Mouse (Mus musculus) hindbrain, embryonic 14.5 days (tissue): Measurements from ENCODE around the gene Plpp7. TPM values are rescaled to one million over a fixed set of nuclear protein-coding genes. Genes with fewer than 3 reads are reported as not detected.

Experiments
- ATAC-seq: fragments of 200-750 bp; cut with Nextera tagmentation; 2 replicates; pipeline ENCODE4 v1.8.0; 2017; ENCODE audit warnings: moderate number of reproducible peaks, mild to moderate bottlenecking, moderate TSS enrichment, moderate library complexity; ENCODE audit not compliant: low FRiP score
- DNase-seq: peaks from one replicate; pipeline ENCODE4 v3.0.0-alpha.2; 2015; ENCODE audit warnings: low spot score
- H3K27ac ChIP-seq: fragments of 300-500 bp; sonication (generic); 2 replicates; pipeline ENCODE4 v1.5.1; 2014; ENCODE audit warnings: mild to moderate bottlenecking, moderate library complexity
- H3K27me3 ChIP-seq: fragments of 300-500 bp; sonication (generic); 2 replicates; pipeline ENCODE4 v1.6.1; 2014; ENCODE audit warnings: mild to moderate bottlenecking, low read length, mixed read lengths; ENCODE audit not compliant: control insufficient read depth, insufficient read depth
- H3K36me3 ChIP-seq: fragments of 300-500 bp; sonication (generic); replicated peaks from 2 replicates; pipeline ENCODE4 v1.6.1; 2014; ENCODE audit not compliant: control insufficient read depth, insufficient read depth
- H3K4me1 ChIP-seq: fragments of 300-500 bp; sonication (generic); replicated peaks from 2 replicates; pipeline ENCODE4 v1.6.1; 2014; ENCODE audit warnings: antibody characterized with exemption, low read length, mixed read lengths; ENCODE audit not compliant: control insufficient read depth, insufficient read depth
- H3K4me2 ChIP-seq: fragments of 300-500 bp; sonication (generic); replicated peaks from 2 replicates; pipeline ENCODE4 v1.6.1; 2014; ENCODE audit warnings: mild to moderate bottlenecking, moderate library complexity
- H3K4me3 ChIP-seq: fragments of 300-500 bp; sonication (generic); replicated peaks from 2 replicates; pipeline ENCODE4 v1.5.1; 2014; ENCODE audit warnings: mild to moderate bottlenecking, low read length
- H3K9ac ChIP-seq: fragments of 300-500 bp; sonication (generic); 2 replicates; pipeline ENCODE4 v1.6.1; 2014
- H3K9me3 ChIP-seq: fragments of 300-500 bp; sonication (generic); 2 replicates; pipeline ENCODE4 v1.6.1; 2016; ENCODE audit warnings: low read length; ENCODE audit not compliant: control insufficient read depth
- WGBS: fragments of 180-500 bp; shearing (Covaris S2); extraction: QIAGEN DNeasy Blood & Tissue Kit; methylation state at CpG from one replicate; pipeline ENCODE4 v1.1.7; 2014; 5-methylcytosine and 5-hydroxymethylcytosine counted together
- polyA plus RNA-seq: library from polyadenylated mRNA; unstranded; fragments of >200 nt; fragmentation: Nextera tagmentation; extraction: Ambion mirVana; gene quantifications from 2 replicates; pipeline ENCODE4 v1.2.1, GENCODE M21; 2014

Plpp7 gene
- polyA plus RNA-seq, 1 experiment from 2014 or later: 22.4 TPM

GRCm38 (mm10) chr2:32137667-32138266, 42.4 kb downstream of the Plpp7 start:
- peak overlapping the region; percentile 94 for H3K4me2 ChIP-seq
- no peaks in the 10 kb centered on the region for H3K36me3 ChIP-seq
- no peaks in the 10 kb centered on the region for H3K9me3 ChIP-seq
- H3K27ac ChIP-seq: peak overlapping the region; percentile 91
- peak overlapping the region; percentile 61 for H3K4me3 ChIP-seq
- no peaks in the 10 kb centered on the region for H3K27me3 ChIP-seq
- peak overlapping the region; percentile 75 for H3K9ac ChIP-seq
- H3K4me1 ChIP-seq: peaks cover 11% of the 10 kb centered on the region
- ATAC-seq: peak; percentile 97
- under 1% methylated on average over 40 of the region's 40 CpGs for WGBS
- peak; percentile 99 for DNase-seq

- no peaks in the 10 kb centered on the region for H3K36me3 ChIP-seq
- no peak overlapping the region for H3K9ac ChIP-seq
- H3K4me3 ChIP-seq: no peak overlapping the region
- ATAC-seq: no peak
- H3K9me3 ChIP-seq: no peaks in the 10 kb centered on the region
- 75% methylated on average over 5 of the region's 5 CpGs for WGBS
- no peaks in the 10 kb centered on the region for H3K27me3 ChIP-seq
- H3K4me2 ChIP-seq: no peak overlapping the region
- no peak overlapping the region for H3K27ac ChIP-seq
- H3K4me1 ChIP-seq: peaks cover 11% of the 10 kb centered on the region
- no peak for DNase-seq
Observed at GRCm38 (mm10) chr2:32139377-32139776, 44.0 kb downstream of the Plpp7 start.

DNA sequence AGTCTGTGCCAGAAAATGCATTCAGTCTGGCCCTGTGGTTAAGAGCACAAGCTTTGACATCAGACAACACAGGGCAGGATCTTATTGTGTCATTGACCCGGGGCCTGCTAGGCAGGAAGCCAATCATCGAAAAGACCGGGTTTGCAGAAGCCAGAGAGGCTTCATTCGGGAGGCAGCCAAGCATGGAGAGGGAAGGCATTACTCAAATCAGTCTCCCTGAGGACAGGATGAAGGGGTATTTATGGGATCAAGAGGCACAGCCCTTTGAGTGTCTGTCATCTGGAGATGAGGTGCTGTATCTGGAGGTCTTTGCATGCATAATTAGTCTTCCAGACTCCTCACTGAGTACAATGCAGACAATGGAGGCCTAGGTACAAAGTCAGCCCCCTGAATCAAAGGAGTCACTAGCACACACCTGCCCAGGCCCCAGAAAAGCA, 45.2 kb downstream of the Plpp7 start:
- H3K27me3 ChIP-seq: no peaks in the 10 kb centered on the region
- no peak overlapping the region for H3K9ac ChIP-seq
- DNase-seq: no peak
- peaks cover 11% of the 10 kb centered on the region for H3K4me1 ChIP-seq
- WGBS: 19% methylated on average over 4 of the region's 4 CpGs
- H3K27ac ChIP-seq: no peak overlapping the region
- no peak overlapping the region for H3K4me3 ChIP-seq
- no peak overlapping the region for H3K4me2 ChIP-seq
- no peak for ATAC-seq
- no peaks in the 10 kb centered on the region for H3K9me3 ChIP-seq
- H3K36me3 ChIP-seq: no peaks in the 10 kb centered on the region

DNA sequence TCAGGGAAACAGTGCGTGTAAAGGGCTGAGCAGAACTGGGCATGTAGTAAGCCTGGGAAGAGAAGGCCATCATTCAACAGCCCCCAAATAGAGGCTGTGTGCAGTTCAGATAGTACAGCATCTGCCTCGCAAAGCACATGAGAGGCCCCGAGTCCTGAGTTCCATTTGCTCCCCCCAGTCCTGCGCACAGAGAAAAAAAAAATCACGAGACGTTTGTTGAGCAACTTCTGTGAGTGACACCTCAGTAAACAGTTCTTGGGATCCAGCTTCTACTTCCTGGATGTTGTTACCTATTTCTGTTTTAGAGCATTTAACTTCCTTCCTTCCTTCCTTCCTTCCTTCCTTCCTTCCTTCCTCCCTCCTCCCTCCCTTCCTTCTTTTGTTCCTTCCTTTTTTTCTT, 46.3 kb downstream of the Plpp7 start:
- DNase-seq: no peak
- 82% methylated on average over 6 of the region's 6 CpGs for WGBS
- Histone ChIP-seq H3K4me1 (peaks cover 11% of the 10 kb centered on the region), H3K9me3 (no peaks in the 10 kb centered on the region), H3K9ac (no peak overlapping the region), H3K27ac (no peak overlapping the region), H3K4me2 (no peak overlapping the region), H3K4me3 (no peak overlapping the region), H3K27me3 (no peaks in the 10 kb centered on the region), H3K36me3 (no peaks in the 10 kb centered on the region)
- no peak for ATAC-seq

GRCm38 (mm10) chr2:32142368-32142767, 47.0 kb downstream of the Plpp7 start:
- H3K27me3 ChIP-seq: no peaks in the 10 kb centered on the region
- H3K4me2 ChIP-seq: no peak overlapping the region
- H3K9ac ChIP-seq: no peak overlapping the region
- no peak overlapping the region for H3K27ac ChIP-seq
- WGBS: 67% methylated on average over 6 of the region's 6 CpGs
- peaks cover 6% of the 10 kb centered on the region for H3K4me1 ChIP-seq
- H3K9me3 ChIP-seq: no peaks in the 10 kb centered on the region
- no peaks in the 10 kb centered on the region for H3K36me3 ChIP-seq
- H3K4me3 ChIP-seq: no peak overlapping the region
- DNase-seq (no peak), ATAC-seq (no peak)

- Histone ChIP-seq H3K4me2 (no peak overlapping the region), H3K4me3 (no peak overlapping the region), H3K9me3 (no peaks in the 10 kb centered on the region), H3K27ac (no peak overlapping the region), H3K36me3 (no peaks in the 10 kb centered on the region), H3K27me3 (no peaks in the 10 kb centered on the region), H3K4me1 (no peaks in the 10 kb centered on the region), H3K9ac (no peak overlapping the region)
- 83% methylated on average over 5 of the region's 5 CpGs for WGBS
- ATAC-seq (no peak), DNase-seq (no peak)
Observed at GRCm38 (mm10) chr2:32144633-32145032, 49.3 kb downstream of the Plpp7 start.

DNA sequence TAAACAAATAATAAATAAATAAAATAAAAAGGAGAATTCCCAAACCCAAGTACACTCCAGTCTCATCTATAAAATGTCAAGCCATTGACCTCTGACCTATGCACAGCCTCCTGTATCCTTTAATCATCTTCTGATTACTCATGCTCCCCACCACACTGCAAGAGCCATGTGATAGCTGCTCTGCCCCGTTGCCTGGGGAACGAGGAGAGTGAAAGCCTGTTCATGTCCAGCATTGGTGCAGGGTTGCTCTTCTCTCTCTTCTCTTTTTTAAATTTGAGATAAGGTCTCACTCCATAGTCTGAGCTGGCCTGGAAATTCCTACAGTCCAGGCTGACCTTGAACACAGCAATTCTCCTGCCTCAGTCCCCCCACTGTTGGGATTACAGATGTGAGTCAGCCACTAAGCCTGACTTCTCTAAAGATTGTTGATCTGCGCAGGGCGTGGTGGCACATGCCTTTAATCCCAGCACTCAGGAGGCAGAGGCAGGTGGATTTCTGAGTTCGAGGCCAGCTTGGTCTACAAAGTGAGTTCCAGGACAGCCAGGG, 51.4 kb downstream of the Plpp7 start:
- Histone ChIP-seq H3K4me1 (peaks cover 5% of the 10 kb centered on the region), H3K9me3 (no peaks in the 10 kb centered on the region), H3K4me2 (no peak overlapping the region), H3K4me3 (no peak overlapping the region), H3K27me3 (no peaks in the 10 kb centered on the region), H3K9ac (no peak overlapping the region), H3K27ac (no peak overlapping the region), H3K36me3 (no peaks in the 10 kb centered on the region)
- ATAC-seq (no peak), DNase-seq (no peak)
- WGBS: 73% methylated on average over 5 of the region's 5 CpGs

DNA sequence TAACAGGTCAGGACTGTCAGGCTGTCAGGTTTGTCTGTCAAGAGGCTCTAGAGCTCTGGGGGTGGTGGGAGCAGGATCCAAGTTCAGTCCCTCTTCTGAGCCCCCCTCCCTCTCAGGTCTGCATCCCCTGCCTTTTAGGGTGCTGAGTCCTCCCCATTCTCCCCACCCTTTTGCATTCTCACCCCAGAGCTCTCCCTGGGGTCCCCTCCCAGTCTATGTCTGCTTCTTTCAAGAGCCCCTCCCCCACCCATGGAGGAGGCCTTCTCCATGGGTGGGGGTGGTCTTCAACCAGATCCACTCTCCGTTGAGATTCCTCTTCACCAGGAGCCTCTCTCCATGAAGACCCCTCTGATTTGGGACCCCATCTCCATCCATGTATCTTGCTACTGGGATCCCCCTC, 54.8 kb downstream of the Plpp7 start:
- DNase-seq (no peak), ATAC-seq (no peak)
- Histone ChIP-seq H3K9me3 (no peaks in the 10 kb centered on the region), H3K9ac (peak overlapping the region; percentile 99), H3K27me3 (no peaks in the 10 kb centered on the region), H3K27ac (peak overlapping the region; percentile 99), H3K4me2 (peak overlapping the region; percentile 99), H3K36me3 (no peaks in the 10 kb centered on the region), H3K4me3 (peak overlapping the region; percentile 88), H3K4me1 (peaks cover 36% of the 10 kb centered on the region)
- 29% methylated on average over 1 of the region's 1 CpGs for WGBS

DNA sequence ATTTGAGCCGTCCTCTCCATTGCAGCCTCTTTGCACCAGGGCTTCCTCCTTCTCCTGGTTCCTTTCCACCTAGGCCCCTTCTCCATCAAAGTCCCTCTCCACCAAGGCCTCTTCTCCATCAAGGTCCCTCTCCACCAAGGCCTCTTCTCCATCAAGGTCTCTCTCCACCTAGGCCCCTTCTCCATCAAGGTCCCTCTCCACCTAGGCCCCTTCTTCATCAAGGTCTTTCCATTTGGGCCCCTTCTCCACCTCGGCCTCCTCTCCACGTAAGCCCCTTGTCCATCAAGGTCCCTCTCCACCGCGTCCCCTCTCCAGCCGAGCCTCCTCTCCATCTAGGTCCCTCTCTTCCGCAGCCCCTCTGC, 55.2 kb downstream of the Plpp7 start:
- H3K27ac ChIP-seq: peak overlapping the region; percentile 99
- 4% methylated on average over 7 of the region's 7 CpGs for WGBS
- peak overlapping the region; percentile 88 for H3K4me3 ChIP-seq
- DNase-seq (no peak), ATAC-seq (peak; percentile 64)
- peak overlapping the region; percentile 99 for H3K9ac ChIP-seq
- no peaks in the 10 kb centered on the region for H3K36me3 ChIP-seq
- H3K4me2 ChIP-seq: peak overlapping the region; percentile 99
- no peaks in the 10 kb centered on the region for H3K9me3 ChIP-seq
- H3K4me1 ChIP-seq: peaks cover 40% of the 10 kb centered on the region
- H3K27me3 ChIP-seq: no peaks in the 10 kb centered on the region
